Mouse (Mus musculus): ENCODE results near the gene Krt83. TPM values are rescaled to one million over a fixed set of nuclear protein-coding genes. Genes with fewer than 3 reads are reported as not detected.

The Krt83 gene
- polyA plus RNA-seq (2012; rRNA removed; ENCODE audit: low replicate concordance), result 0.07 TPM in 1 of 2 replicates, not detected in the other

DNA sequence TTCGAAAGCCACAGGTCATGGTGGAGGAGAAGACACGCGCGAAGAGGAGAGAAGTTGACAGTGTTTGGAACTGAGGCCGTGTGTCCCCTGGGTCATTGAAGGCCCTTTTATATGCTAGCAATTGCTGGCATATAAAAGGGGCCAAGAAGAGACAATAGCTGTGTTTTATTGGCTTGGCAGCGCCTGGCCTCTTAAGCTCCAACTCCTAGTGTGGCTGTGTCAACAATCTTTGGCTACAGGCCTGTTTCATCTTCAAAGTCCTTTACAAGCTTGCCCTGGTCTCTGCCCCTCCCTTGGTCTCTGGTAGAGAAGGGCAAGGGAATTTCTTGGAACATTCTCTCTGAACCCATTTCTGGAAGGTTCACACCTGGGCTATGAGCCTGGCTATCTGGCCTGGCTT, at the start of gene Krt83:
Gene Krt83, minus strand, starts transcription at position 82 of the 400 bp plus-strand sequence.

DNA sequence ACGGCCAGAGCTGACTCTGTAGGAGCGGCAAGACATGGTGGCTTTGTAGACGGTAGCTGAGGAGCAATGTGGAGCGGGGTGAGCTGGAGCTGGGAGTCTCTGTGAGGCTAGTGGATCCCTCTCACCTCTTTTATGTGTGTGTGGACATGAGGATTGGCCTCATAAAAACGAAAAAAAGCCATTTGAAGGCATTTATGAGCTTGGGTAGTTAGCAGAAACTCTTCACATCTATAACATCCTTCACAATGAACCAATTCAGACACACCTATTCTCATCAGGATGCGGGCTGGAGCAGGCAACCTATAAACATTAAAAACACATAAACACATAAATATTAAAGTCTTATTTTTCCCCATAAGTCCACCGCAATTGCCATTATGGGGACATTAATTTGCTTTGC, 41.4 kb upstream of the Krt83 start, which contains the start of gene Krt84:
Gene Krt84, minus strand, starts transcription at position 101 of the 400 bp plus-strand sequence.

DNA sequence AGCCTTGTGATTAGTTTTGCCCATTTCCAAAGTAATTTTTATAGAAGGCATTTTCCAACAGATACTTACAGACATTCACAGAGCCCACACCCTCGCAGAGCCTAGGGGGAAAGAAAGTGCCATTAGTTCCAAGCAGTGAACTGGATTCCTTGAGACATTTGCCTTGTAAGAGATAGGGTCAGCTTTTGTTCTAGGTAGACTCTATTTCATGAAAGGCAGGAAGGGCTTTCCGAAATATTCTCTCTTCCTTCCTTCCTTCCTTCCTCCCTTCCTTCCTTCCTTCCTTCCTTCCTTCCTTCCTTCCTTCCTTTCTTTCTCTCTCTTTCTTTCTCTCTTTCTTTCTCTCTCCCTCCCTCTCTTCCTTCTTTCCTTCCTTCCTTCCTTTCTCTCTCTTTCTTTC, 25.8 kb upstream of the Krt83 start, which contains the start of gene Gm49425:
Gene Gm49425, minus strand, starts transcription at position 101 of the 400 bp plus-strand sequence.

GRCm38 (mm10) chr15:101472952-101473528, 18.3 kb downstream of the Krt83 start, which contains the start of gene Krt86:
Gene Krt86, plus strand, starts transcription at chr15:101473478.

GRCm38 (mm10) chr15:101463651-101464050, 27.7 kb downstream of the Krt83 start, which contains the start of gene Krt81:
Gene Krt81, minus strand, starts transcription at chr15:101463751.

DNA sequence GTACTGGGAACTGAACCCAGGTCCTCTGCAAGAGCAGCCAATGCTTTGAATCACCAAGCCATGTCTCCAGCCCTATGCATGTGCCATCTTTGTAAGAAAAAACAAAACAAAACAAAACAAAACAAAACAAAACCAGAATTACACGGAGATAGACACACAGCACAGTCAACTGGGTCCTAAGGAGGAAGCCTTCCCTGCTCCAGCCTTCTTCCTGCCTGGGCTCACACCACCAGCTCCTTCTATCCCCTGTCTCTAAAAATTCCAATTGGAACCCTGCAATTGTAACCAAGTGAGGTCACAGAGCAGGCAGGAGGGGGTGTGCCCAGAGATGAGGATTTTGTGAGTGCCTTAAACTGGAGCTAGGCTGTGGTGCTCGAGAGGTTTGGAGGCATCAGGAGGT, 43.9 kb downstream of the Krt83 start, which contains the start of gene Krt88:
Gene Krt88, plus strand, starts transcription at position 301 of the 400 bp plus-strand sequence.

GRCm38 (mm10) chr15:101438555-101438954, 52.8 kb downstream of the Krt83 start, which contains the start of gene Krt87:
Gene Krt87, minus strand, starts transcription at chr15:101438804.

Other genes with a start within 250 kb of the Krt83 start
- 7.1 and 11.9 TPM in 2 replicates for gene Nr4a1, start 237.2 kb downstream of the Krt83 start, polyA plus RNA-seq (2012; rRNA removed; ENCODE audit: low replicate concordance)
- 23.4 and 25.2 TPM in 2 replicates for gene Atg101, start 207.2 kb downstream of the Krt83 start, polyA plus RNA-seq (2012; rRNA removed; ENCODE audit: low replicate concordance)
- 0.07 and 0.27 TPM in 2 replicates for gene 6030408B16Rik, start 198.3 kb downstream of the Krt83 start, polyA plus RNA-seq (2012; rRNA removed; ENCODE audit: low replicate concordance)
- 0.53 and 2.5 TPM in 2 replicates for gene Krt80, start 121.3 kb downstream of the Krt83 start, polyA plus RNA-seq (2012; rRNA removed; ENCODE audit: low replicate concordance)
- 24.5 and 50.1 TPM in 2 replicates for gene Krt7, start 80.5 kb downstream of the Krt83 start, polyA plus RNA-seq (2012; rRNA removed; ENCODE audit: low replicate concordance)
- 0.51 TPM in 1 of 2 replicates, not detected in the other for gene Krt87, start 52.7 kb downstream of the Krt83 start, polyA plus RNA-seq (2012; rRNA removed; ENCODE audit: low replicate concordance)
- 0.28 TPM in 1 of 2 replicates, not detected in the other for gene Krt88, start 43.8 kb downstream of the Krt83 start, polyA plus RNA-seq (2012; rRNA removed; ENCODE audit: low replicate concordance)
- not detected in 2 replicates for gene Krt81, start 27.8 kb downstream of the Krt83 start, polyA plus RNA-seq (2012; rRNA removed; ENCODE audit: low replicate concordance)
- gene Krt86, start 18.0 kb downstream of the Krt83 start, polyA plus RNA-seq (2012; rRNA removed; ENCODE audit: low replicate concordance), result not detected in 2 replicates
- gene Gm49425, start 25.7 kb upstream of the Krt83 start, polyA plus RNA-seq (2012; rRNA removed; ENCODE audit: low replicate concordance), result not detected in 2 replicates
- not detected in 2 replicates for gene Krt84, start 41.3 kb upstream of the Krt83 start, polyA plus RNA-seq (2012; rRNA removed; ENCODE audit: low replicate concordance)
- gene Krt82, start 59.2 kb upstream of the Krt83 start, polyA plus RNA-seq (2012; rRNA removed; ENCODE audit: low replicate concordance), result not detected in 2 replicates
- gene Krt90, start 71.4 kb upstream of the Krt83 start, polyA plus RNA-seq (2012; rRNA removed; ENCODE audit: low replicate concordance), result not detected in 2 replicates
- not detected in 2 replicates for gene Krt75, start 82.4 kb upstream of the Krt83 start, polyA plus RNA-seq (2012; rRNA removed; ENCODE audit: low replicate concordance)
- not detected in 2 replicates for gene Gm5414, start 136.7 kb upstream of the Krt83 start, polyA plus RNA-seq (2012; rRNA removed; ENCODE audit: low replicate concordance)
- gene Gm5478, start 155.9 kb upstream of the Krt83 start, polyA plus RNA-seq (2012; rRNA removed; ENCODE audit: low replicate concordance), result not detected in 2 replicates
- not detected in 2 replicates for gene Krt6b, start 188.8 kb upstream of the Krt83 start, polyA plus RNA-seq (2012; rRNA removed; ENCODE audit: low replicate concordance)
- not detected in 2 replicates for gene Krt6a, start 202.8 kb upstream of the Krt83 start, polyA plus RNA-seq (2012; rRNA removed; ENCODE audit: low replicate concordance)
- gene Krt5, start 221.4 kb upstream of the Krt83 start, polyA plus RNA-seq (2012; rRNA removed; ENCODE audit: low replicate concordance), result not detected in 2 replicates